Mouse (Mus musculus) heart, postnatal 0 days (tissue): Measurements from ENCODE around the gene Acta2. TPM values are rescaled to one million over a fixed set of nuclear protein-coding genes. Genes with fewer than 3 reads are reported as not detected.

Experiments used
- ATAC-seq: fragments of 200-750 bp; cut with Nextera tagmentation; 2 replicates; pipeline ENCODE4 v1.8.0; 2017; ENCODE audit warnings: low read depth, moderate number of reproducible peaks, moderate library complexity; ENCODE audit not compliant: insufficient read depth
- DNase-seq: peaks from one replicate; pipeline ENCODE4 v3.0.0-alpha.2; 2016; ENCODE audit warnings: low spot score
- H3K27ac ChIP-seq: fragments of 300-500 bp; sonication (generic); 2 replicates; pipeline ENCODE4 v1.5.1; 2014; ENCODE audit warnings: low read depth, mild to moderate bottlenecking
- H3K27me3 ChIP-seq: fragments of 300-500 bp; sonication (generic); 2 replicates; pipeline ENCODE4 v1.6.1; 2014; ENCODE audit warnings: low read length, mixed read lengths; ENCODE audit not compliant: control insufficient read depth, insufficient read depth
- H3K36me3 ChIP-seq: fragments of 300-500 bp; sonication (generic); replicated peaks from 2 replicates; pipeline ENCODE4 v1.6.1; 2014; ENCODE audit warnings: low read length, mixed read lengths; ENCODE audit not compliant: control insufficient read depth, insufficient read depth
- H3K4me1 ChIP-seq: fragments of 300-500 bp; sonication (generic); 2 replicates; pipeline ENCODE4 v1.6.1; 2014; ENCODE audit warnings: antibody characterized with exemption; ENCODE audit not compliant: control insufficient read depth, insufficient read depth
- H3K4me2 ChIP-seq: fragments of 300-500 bp; sonication (generic); 2 replicates; pipeline ENCODE4 v1.6.1; 2014; ENCODE audit warnings: low read depth, mild to moderate bottlenecking, low read length, moderate library complexity
- H3K4me3 ChIP-seq: fragments of 300-500 bp; sonication (generic); 2 replicates; pipeline ENCODE4 v1.5.1; 2014; ENCODE audit warnings: low read depth, low read length
- H3K9ac ChIP-seq: fragments of 300-500 bp; sonication (generic); replicated peaks from 2 replicates; pipeline ENCODE4 v1.6.1; 2014; ENCODE audit warnings: low read depth, low read length, mixed read lengths
- H3K9me3 ChIP-seq: fragments of 300-500 bp; sonication (generic); replicated peaks from 2 replicates; pipeline ENCODE4 v1.6.1; 2016; ENCODE audit warnings: low read length; ENCODE audit not compliant: control insufficient read depth
- CTCF ChIP-seq: IDR thresholded peaks from 2 replicates; pipeline ENCODE4 v1.5.1; 2016; ENCODE audit warnings: antibody characterized with exemption, control low read depth, low read depth
- EP300 ChIP-seq: IDR thresholded peaks from 2 replicates; pipeline ENCODE4 v1.6.1; 2016; ENCODE audit warnings: antibody characterized with exemption, low read depth
- WGBS: fragments of 180-500 bp; shearing (Covaris S2); extraction: QIAGEN DNeasy Blood & Tissue Kit; methylation state at CpG from one replicate; pipeline ENCODE4 v1.1.7; 2014; 5-methylcytosine and 5-hydroxymethylcytosine counted together
- polyA plus RNA-seq: library from polyadenylated mRNA; unstranded; fragments of >200 nt; fragmentation: Nextera tagmentation; extraction: Ambion mirVana; gene quantifications from 2 replicates; pipeline ENCODE4 v1.2.1, GENCODE M21; 2015
- total RNA-seq: library from RNA; depleted of rRNA; stranded (reverse); fragments of >200 nt; gene quantifications from 2 replicates; pipeline ENCODE4 v1.2.3, GENCODE M21; 2014; ENCODE audit warnings: low replicate concordance

Acta2 gene
- total and polyA plus RNA-seq, 2 experiments from 2014 or later = 1,307 to 1,327 TPM

- H3K4me1 ChIP-seq = no peaks in the 10 kb centered on the region
- no peak overlapping the region for H3K9ac ChIP-seq
- DNase-seq (no peak), ATAC-seq (no peak)
- H3K4me2 ChIP-seq = no peak overlapping the region
- H3K27ac ChIP-seq = no peak overlapping the region
- WGBS = 79% methylated on average over 3 of the region's 3 CpGs
- H3K9me3 ChIP-seq = no peaks in the 10 kb centered on the region
- H3K4me3 ChIP-seq = no peak overlapping the region
- peaks cover 5% of the 10 kb centered on the region; the same call in 1 of the 2 replicates for H3K36me3 ChIP-seq
- no peak for TF ChIP-seq EP300
- no peak for TF ChIP-seq CTCF
- no peaks in the 10 kb centered on the region for H3K27me3 ChIP-seq
These were observed 19.3 kb downstream of the Acta2 start for GRCm38 (mm10) chr19:34236049-34236448.

- H3K4me2 ChIP-seq = 0 out of 2 replicates have a peak overlapping the region, but pooled peaks have one; percentile 2
- whole genome bisulfite sequencing = 60% methylated on average over 14 of the region's 14 CpGs
- no peaks in the 10 kb centered on the region for H3K36me3 ChIP-seq
- H3K9ac ChIP-seq = no peak overlapping the region
- ATAC-seq (no peak), DNase-seq (no peak)
- TF ChIP-seq CTCF (no peak), EP300 (no peak)
- no peaks in the 10 kb centered on the region for H3K4me1 ChIP-seq
- no peaks in the 10 kb centered on the region for H3K27me3 ChIP-seq
- no peak overlapping the region for H3K27ac ChIP-seq
- no peak overlapping the region for H3K4me3 ChIP-seq
- H3K9me3 ChIP-seq = no peaks in the 10 kb centered on the region
These were observed 21.4 kb downstream of the Acta2 start for GRCm38 (mm10) chr19:34233944-34234343.

- H3K36me3 ChIP-seq = no peaks in the 10 kb centered on the region; the same call in 1 of the 2 replicates
- ATAC-seq = no peak
These were observed 23.1 kb downstream of the Acta2 start for GRCm38 (mm10) chr19:34232326-34232725.

GRCm38 (mm10) chr19:34231596-34231995, 23.8 kb downstream of the Acta2 start:
- Histone ChIP-seq H3K9me3 (no peaks in the 10 kb centered on the region), H3K4me3 (no peak overlapping the region), H3K4me1 (no peaks in the 10 kb centered on the region), H3K4me2 (no peak overlapping the region), H3K9ac (no peak overlapping the region), H3K27ac (no peak overlapping the region), H3K36me3 (no peaks in the 10 kb centered on the region; the same call in 1 of the 2 replicates), H3K27me3 (no peaks in the 10 kb centered on the region)
- WGBS = 68% methylated on average over 7 of the region's 7 CpGs
- no peak for DNase-seq
- ATAC-seq = no peak
- no peak for TF ChIP-seq CTCF
- no peak for TF ChIP-seq EP300

More at GRCm38 (mm10) chr19:34232326-34232725, 23.1 kb downstream of the Acta2 start:
- 74% methylated on average over 5 of the region's 5 CpGs for WGBS
- DNase-seq = no peak
- no peak overlapping the region for H3K4me3 ChIP-seq
- H3K27me3 ChIP-seq = no peaks in the 10 kb centered on the region
- H3K27ac ChIP-seq = no peak overlapping the region
- H3K4me2 ChIP-seq = no peak overlapping the region
- no peak for TF ChIP-seq EP300
- no peak for TF ChIP-seq CTCF
- no peaks in the 10 kb centered on the region for H3K4me1 ChIP-seq
- no peak overlapping the region for H3K9ac ChIP-seq
- H3K9me3 ChIP-seq = no peaks in the 10 kb centered on the region

GRCm38 (mm10) chr19:34222805-34223204, 32.6 kb downstream of the Acta2 start:
- no peak overlapping the region for H3K27ac ChIP-seq
- H3K27me3 ChIP-seq = no peaks in the 10 kb centered on the region
- H3K4me3 ChIP-seq = no peak overlapping the region
- no peaks in the 10 kb centered on the region for H3K9me3 ChIP-seq
- TF ChIP-seq EP300 = no peak
- no peak for TF ChIP-seq CTCF
- H3K4me2 ChIP-seq = no peak overlapping the region
- H3K9ac ChIP-seq = no peak overlapping the region
- no peak for DNase-seq
- no peak for ATAC-seq
- no peaks in the 10 kb centered on the region for H3K4me1 ChIP-seq
- no peaks in the 10 kb centered on the region for H3K36me3 ChIP-seq
- 83% methylated on average over 3 of the region's 3 CpGs for WGBS

GRCm38 (mm10) chr19:34220732-34221380, 34.5 kb downstream of the Acta2 start:
- DNase-seq (no peak), ATAC-seq (no peak)
- H3K27me3 ChIP-seq = no peaks in the 10 kb centered on the region
- H3K9ac ChIP-seq = no peak overlapping the region
- no peak overlapping the region for H3K27ac ChIP-seq
- H3K4me3 ChIP-seq = no peak overlapping the region
- H3K4me1 ChIP-seq = 0 out of 2 replicates have a peak, but pooled peaks cover 4% of the 10 kb centered on the region
- no peak for TF ChIP-seq EP300
- TF ChIP-seq CTCF = no peak
- H3K4me2 ChIP-seq = no peak overlapping the region
- WGBS = 64% methylated on average over 3 of the region's 3 CpGs
- H3K9me3 ChIP-seq = no peaks in the 10 kb centered on the region
- H3K36me3 ChIP-seq = no peaks in the 10 kb centered on the region
